Mouse (Mus musculus): ENCODE results near the gene Timm22. TPM values are rescaled to one million over a fixed set of nuclear protein-coding genes. Genes with fewer than 3 reads are reported as not detected.

The Timm22 gene
- total RNA-seq (2021), result 10 to 100 TPM; 38.3 to 38.4 TPM

DNA sequence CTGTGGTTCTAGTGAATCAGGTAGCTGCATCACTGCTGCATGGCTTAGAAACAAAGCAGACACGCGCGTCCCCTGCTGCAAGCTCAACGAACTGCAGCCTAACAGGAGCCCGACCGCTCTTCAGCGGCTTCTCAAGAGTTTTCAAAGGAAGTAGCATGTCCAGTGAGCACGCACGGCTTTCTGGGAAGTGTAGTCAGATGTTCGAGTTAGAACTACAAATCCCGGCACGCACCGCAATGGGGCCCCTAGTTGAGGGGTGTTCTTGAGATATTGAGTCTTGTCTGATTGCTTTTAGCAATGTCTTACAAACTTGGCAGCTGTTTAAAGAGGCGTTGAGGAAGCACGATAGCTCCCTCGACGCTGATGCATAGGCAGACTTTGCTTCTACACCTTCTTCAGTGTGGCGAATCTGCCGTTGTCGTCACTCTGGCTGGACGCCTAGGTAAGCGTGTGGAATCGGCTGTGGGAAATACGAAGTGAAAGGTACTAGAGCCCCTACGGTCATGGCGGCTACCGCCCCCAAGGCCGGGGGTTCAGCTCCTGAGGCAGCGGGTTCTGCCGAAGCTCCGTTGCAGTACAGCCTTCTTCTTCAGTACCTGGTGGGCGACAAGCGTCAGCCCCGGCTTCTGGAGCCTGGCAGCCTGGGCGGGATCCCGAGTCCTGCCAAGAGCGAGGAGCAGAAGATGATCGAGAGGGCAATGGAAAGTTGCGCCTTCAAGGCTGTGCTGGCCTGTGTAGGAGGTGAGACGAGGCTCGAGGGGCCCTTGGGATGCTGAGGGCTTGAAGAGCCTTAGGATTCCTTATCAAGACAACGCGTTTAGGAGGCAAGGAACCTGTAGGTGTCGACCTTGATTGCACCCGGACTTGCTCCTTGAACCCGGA lies at the start of gene Timm22:
Gene Timm22 (plus strand): TSS at position 251 of the 882 bp plus-strand sequence.
- peak; percentile 96 to 97 for DNase-seq (ENCODE audit: low spot score in 2 of 2)
- intact Hi-C loops (cut with DNase I), result no loop called here

DNA sequence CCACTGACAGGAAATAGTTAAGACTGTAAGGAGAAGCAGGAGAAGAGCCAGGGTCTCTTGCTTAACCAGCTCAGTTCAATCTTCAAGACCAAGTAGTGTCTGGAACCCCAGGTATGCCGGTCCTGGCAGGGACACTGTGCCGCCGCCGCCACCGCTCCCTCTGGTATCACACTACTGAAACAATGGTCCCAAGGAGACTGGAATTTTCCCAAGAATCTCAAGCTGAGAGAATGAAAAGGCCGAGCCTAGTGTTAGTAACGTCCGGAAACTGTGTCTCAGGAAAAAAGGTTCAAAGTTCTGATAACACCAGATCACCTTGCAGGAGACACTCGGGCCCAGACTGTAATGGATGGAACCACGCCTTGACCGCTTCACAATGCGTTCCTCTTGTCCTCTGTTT lies 49.3 kb upstream of the Timm22 start:
- no peak for DNase-seq (ENCODE audit: low spot score in 2 of 2)
- intact Hi-C loops (cut with DNase I), result no loop called here

GRCm38 (mm10) chr11:76358628-76359320 lies 48.0 kb upstream of the Timm22 start:
- intact Hi-C loops (cut with DNase I), result no loop called here

GRCm38 (mm10) chr11:76360255-76360654 lies 46.5 kb upstream of the Timm22 start:
- intact Hi-C loops (cut with DNase I), result no loop called here
- no peak for DNase-seq (ENCODE audit: low spot score in 2 of 2)

More at GRCm38 (mm10) chr11:76358628-76359320, 48.0 kb upstream of the Timm22 start:
- DNase-seq (ENCODE audit: low spot score in 2 of 2), result no peak

- no peak for DNase-seq (ENCODE audit: low spot score in 2 of 2)
- intact Hi-C loops (cut with DNase I), result no loop called here
Measured at GRCm38 (mm10) chr11:76361422-76361821, 45.3 kb upstream of the Timm22 start.

DNA sequence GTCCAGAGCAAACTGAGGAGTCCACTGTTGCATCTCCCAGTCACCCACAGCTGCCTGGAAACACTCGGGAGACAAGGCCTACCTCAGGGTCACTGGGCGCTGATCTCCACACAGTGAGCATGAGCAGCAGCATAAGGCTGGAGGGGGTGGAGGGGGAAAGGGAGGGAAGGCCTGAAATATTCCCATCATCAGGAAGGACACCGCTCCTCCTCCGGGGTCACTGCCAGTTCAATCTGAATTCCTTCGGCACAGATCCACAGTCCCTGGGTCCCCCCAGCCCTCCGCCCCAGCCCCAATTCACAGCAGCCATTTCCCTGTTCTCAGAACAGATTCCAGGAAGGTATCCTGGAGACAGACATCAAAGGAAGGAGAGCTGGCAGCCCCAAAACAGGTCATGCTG lies 43.6 kb upstream of the Timm22 start:
- intact Hi-C loops (cut with DNase I), result no loop called here
- no peak for DNase-seq (ENCODE audit: low spot score in 2 of 2)

- no peak for DNase-seq (ENCODE audit: low spot score in 2 of 2)
- intact Hi-C loops (cut with DNase I), result no loop called here
Measured at GRCm38 (mm10) chr11:76363636-76364035, 43.1 kb upstream of the Timm22 start.

DNA sequence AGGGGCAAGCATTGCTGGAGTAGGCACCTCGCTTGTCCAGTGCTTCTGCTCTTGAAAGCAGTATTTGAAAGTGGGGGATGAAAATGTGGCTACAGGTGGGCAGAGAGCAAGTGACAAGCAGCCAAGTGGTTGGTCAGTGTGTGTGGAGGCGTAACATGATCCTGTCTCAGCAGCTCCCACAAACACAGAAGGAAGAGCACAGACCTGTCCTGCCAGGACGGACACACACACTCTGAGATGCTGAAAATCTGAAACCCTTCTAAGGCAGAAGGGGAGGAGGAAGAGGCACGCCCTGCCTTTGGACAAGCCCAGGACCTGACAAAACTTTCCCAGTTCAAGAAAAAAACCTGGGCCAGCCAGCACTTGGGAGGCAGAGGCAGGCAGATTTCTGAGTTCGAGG lies 42.7 kb upstream of the Timm22 start:
- DNase-seq (ENCODE audit: low spot score in 2 of 2), result no peak
- intact Hi-C loops (cut with DNase I), result no loop called here

DNA sequence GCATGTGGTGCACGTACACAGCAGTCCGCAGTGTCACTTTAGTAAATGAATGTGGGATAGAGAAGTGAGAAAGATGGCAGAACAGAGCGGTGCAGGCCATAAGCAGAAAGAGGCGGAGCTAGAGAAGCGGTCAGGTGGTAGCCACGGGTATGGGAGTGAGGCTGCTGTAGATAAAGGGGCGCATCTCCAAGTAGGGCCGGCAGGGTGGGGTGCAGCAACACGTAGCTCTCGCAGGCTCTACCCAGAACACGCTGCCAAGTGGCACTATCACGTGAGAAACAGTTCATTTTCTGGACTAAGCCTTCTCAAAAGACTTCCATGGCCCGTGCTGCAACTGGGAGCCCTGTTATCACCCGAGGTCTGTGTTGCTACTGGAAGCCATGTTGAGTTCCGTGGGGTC lies 40.0 kb upstream of the Timm22 start:
- no peak for DNase-seq (ENCODE audit: low spot score in 2 of 2)
- intact Hi-C loops (cut with DNase I), result no loop called here

- no peak for DNase-seq (ENCODE audit: low spot score in 2 of 2)
- intact Hi-C loops (cut with DNase I), result no loop called here
Measured at GRCm38 (mm10) chr11:76370491-76370890, 36.3 kb upstream of the Timm22 start.

- intact Hi-C loops (cut with DNase I), result no loop called here
- no peak for DNase-seq (ENCODE audit: low spot score in 2 of 2)
Measured at GRCm38 (mm10) chr11:76372120-76372519, 34.6 kb upstream of the Timm22 start.

DNA sequence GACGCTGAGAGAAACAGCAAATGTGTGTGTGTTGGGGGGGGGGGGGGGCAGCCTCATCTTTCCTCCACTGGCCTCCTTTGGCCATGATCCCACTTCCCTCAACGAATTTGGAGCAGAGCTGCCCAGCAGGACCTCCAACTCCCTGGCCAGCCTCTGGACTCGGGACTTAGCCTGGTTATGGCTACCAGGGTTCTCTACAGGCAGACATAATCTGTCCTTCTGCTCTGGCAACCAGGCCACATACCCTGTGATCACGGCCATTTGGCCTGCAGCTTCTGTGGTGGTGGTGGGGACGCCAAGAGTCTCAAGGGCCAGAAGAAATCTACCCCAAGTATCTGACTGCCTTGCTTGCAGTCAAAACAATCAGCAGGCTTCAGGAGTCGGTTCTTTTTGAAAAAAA lies 34.2 kb upstream of the Timm22 start:
- intact Hi-C loops (cut with DNase I), result no loop called here
- no peak for DNase-seq (ENCODE audit: low spot score in 2 of 2)

- peak in 1 of 2 experiments; percentile 17 for DNase-seq (ENCODE audit: low spot score in 2 of 2)
- intact Hi-C loops (cut with DNase I), result no loop called here
Measured at GRCm38 (mm10) chr11:76374491-76375185, 32.1 kb upstream of the Timm22 start.

DNA sequence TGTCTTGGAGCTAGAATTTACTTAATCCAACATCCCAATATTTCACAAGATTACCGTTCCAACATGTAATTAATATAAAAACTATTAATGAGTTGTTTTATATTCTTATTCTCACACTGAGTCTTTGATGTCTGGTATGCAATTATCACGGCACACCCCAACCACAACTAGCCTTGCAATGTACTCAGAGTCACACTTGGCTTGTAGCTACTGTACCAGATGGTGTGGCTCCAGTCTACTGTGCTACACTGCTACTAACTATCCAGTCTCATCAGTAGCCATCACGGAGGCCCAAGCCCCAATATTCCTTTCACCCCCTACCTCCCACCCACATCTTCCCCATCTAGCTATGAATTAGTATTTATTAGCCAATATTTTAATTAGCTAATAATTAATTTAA lies 30.3 kb upstream of the Timm22 start:
- DNase-seq (ENCODE audit: low spot score in 2 of 2), result no peak
- intact Hi-C loops (cut with DNase I), result no loop called here

DNA sequence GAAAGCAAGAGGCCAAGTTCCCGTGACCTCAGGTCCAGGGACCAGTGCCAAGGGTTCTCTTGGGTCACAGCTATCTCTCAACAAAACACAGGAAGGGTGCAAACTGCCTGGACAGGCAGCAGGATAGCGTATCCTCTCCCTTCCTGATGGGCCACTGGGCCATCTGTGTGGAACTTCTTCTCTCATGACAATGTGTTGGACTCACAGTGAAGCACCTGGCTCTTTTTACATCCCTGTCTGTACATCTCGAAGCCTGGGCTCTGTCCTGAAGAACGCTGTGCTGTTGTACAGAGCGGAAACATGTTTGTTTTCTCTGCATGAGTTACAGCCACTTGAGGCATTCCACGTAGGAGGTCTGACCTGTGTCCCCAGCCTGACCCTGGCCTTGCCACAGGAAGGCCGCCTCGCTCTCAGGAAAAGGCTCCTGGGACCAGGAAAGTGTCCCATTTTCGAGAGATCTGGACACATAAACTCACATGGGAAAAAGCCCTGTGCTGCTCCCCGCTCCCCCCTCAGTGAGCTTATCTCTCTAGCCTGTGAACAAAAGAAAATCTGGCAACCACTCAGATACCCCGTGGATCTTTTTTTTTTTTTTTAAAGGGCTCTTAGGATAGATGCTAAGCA lies 26.7 kb upstream of the Timm22 start:
- no peak for DNase-seq (ENCODE audit: low spot score in 2 of 2)
- intact Hi-C loops (cut with DNase I), result no loop called here

- intact Hi-C loops (cut with DNase I), result no loop called here
- no peak for DNase-seq (ENCODE audit: low spot score in 2 of 2)
Measured at GRCm38 (mm10) chr11:76381201-76381885, 25.4 kb upstream of the Timm22 start.

DNA sequence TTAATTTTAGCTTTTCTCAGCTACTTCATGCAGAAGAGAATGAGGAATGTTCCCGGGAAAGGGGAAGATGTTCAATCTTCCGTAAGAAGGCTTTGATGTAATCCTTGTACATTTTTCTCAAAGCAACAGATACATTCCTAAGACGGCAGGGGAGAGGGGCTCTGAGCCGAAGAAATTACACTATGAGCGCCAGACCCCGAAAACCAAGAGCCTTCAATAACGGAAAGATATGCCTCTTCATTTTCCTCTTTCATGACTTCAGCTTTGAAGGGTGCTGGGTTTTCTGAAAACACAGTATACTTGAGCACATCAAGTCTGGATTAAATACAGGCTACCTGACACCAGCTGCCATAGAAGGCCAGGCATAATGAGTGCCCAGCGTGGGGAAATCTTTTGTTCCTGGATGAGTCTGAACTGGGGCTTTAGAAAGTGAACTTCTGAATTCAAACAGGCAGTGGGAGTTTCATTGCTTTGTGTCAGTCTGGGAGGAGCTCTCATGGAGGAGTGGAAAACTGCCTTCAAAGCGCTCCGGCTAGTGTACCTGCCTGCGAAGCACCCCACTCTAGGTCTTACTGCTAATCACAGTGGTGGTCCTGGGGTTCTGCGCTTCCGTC lies 23.9 kb upstream of the Timm22 start:
- intact Hi-C loops (cut with DNase I), result no loop called here

DNA sequence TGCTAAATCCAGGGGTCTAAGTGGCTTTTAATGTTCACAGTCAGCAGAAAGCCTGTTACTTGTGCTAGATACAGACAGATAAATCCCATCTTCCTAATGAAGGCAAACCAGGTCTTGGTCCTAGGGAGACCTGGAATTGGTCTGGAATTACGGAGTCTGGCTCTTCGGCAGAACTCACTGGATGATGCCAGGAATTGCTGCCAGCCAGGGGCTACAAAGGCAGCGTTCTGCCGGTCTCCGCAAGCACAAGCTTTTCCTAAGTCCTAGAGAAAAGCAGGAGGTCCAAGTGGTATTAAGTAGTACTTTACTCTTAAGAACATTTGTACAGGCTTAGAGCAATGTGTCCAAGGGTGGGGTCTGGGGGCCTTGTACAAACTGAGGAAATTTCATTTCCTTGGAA lies 22.4 kb upstream of the Timm22 start:
- intact Hi-C loops (cut with DNase I), result no loop called here
- DNase-seq (ENCODE audit: low spot score in 2 of 2), result no peak

More for the DNA sequence above, 23.9 kb upstream of the Timm22 start:
- DNase-seq (ENCODE audit: low spot score in 2 of 2), result no peak

DNA sequence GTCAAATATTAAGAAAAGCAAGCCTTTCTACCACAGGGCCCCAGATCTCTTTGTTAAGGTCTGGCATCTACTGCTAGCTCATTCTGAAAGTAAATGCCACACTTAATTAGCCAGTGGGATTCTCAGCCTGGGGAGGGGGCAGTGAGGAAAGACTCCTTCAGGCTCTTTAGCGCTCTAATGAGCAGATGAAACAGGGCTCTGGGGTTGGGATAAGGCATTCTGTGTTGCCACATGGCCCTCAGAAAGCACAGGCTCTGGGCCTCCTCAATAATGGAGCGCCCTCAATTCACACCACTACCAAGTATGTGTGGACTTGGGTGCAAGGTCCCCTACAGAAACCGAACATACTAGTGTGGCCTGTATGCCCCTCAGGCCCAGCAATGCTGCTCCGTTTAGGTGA lies 21.7 kb upstream of the Timm22 start:
- intact Hi-C loops (cut with DNase I), result no loop called here
- DNase-seq (ENCODE audit: low spot score in 2 of 2), result no peak
